Mouse (Mus musculus) bone marrow, adult 2 months (tissue): ENCODE data around the gene Stn1.

Source experiments
- CTCF ChIP-seq: fragments of 200-500 bp; IDR thresholded peaks from 2 replicates; pipeline ENCODE4 v1.5.1; 2011; ENCODE audit warnings: low read length, control low read depth; ENCODE audit not compliant: control insufficient read depth, insufficient read depth
- POLR2A ChIP-seq: fragments of 200-500 bp; IDR thresholded peaks from 2 replicates; pipeline ENCODE4 v1.6.1; 2011; ENCODE audit warnings: low read depth, mild to moderate bottlenecking, control low read depth, low read length, borderline replicate concordance; ENCODE audit not compliant: control insufficient read depth

DNA sequence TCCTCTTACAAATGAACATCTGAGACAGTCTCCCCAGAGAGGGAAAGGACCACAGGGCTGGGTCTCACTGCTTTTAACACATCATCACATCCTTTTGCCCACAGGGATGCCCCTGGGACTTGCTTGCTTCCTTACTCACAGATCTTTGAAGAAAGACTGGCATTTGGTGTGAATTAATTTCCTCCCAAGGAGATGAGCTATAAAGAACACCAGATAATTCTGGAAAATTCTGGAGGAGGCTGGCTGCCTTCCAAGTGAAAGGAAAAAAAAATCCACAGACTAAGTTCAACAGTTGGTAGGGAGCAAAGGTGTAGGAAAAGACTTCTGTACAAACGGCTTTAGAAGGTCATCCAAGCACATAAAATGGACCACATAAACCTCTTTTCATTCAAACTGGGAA lies 3.2 kb downstream of the Stn1 start:
- TF ChIP-seq POLR2A (no peak), CTCF (no peak)
